Mouse (Mus musculus) liver, postnatal 0 days (tissue): ENCODE data around the gene Fbxl2.

Experiments used
- CTCF ChIP-seq: sonication (generic); IDR thresholded peaks from 2 replicates; pipeline ENCODE4 v1.5.1; 2016; ENCODE audit warnings: antibody characterized with exemption, low read depth
- EP300 ChIP-seq: IDR thresholded peaks from 2 replicates; pipeline ENCODE4 v1.6.1; 2016; ENCODE audit warnings: antibody characterized with exemption, low read depth, mild to moderate bottlenecking

GRCm38 (mm10) chr9:114087106-114087815 is 41.3 kb upstream of the Fbxl2 start:
- TF ChIP-seq CTCF: no peak
- TF ChIP-seq EP300: no peak
